Mouse (Mus musculus): ENCODE data around the gene Fras1. TPM values are rescaled to one million over a fixed set of nuclear protein-coding genes. Genes with fewer than 3 reads are reported as not detected.
A peak's percentile ranks its signal among the peaks of the same experiment; 100 is the strongest.

The Fras1 gene
- polyA plus RNA-seq, 1 experiment from 2014 or later = 71.3 TPM

DNA sequence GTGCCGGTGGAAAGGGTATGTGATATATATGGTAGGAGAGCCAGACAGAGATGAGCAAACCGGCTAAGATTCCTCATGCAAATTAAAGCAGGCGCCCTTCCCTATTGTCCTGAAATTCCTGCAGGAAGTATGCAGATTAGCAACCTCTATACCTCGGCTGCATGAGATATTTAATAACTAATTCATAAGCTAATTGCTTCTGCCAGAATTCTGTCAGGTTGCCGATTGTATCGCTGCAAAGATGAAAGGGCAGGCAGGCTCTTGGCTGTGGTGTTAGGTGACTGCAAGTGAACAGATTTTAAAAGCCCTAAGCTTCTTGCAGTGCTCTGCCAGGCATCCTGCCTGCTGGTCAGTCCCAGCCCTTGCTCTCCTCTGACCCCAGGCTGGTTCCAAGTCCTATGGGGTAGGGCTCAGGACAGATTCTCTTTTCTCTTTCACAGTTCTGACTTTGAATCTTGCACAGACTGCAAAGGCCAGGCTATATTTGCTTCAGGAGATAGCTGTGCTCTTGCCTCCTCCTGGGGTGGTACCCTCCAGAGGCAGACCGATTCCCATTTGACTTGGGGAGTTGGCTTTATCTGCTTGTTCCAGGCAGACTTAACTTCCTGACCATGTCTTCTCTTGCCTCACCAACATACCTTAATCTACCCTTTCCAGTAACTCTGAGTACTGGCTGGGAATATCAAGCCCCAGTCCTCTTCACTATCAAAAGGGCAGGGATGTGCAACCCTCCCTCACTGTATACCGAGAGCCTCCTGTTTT is 342.7 kb downstream of the Fras1 start:
- ATAC-seq (ENCODE audit: low FRiP score, low TSS enrichment) = no peak
- Histone ChIP-seq H3K4me1 (ENCODE audit: control insufficient read depth, insufficient read depth, low read length) (no peaks in the 10 kb centered on the region), H3K9ac (ENCODE audit: low read depth, low read length) (no peak overlapping the region), H3K27me3 (ENCODE audit: control insufficient read depth, insufficient read depth, low read length) (no peaks in the 10 kb centered on the region), H3K36me3 (ENCODE audit: control insufficient read depth, insufficient read depth, low read length) (peaks cover 29% of the 10 kb centered on the region; the same call in 1 of the 2 replicates), H3K27ac (ENCODE audit: low read depth, low read length) (no peak overlapping the region), H3K9me3 (ENCODE audit: control insufficient read depth, low read length) (no peaks in the 10 kb centered on the region), H3K4me2 (replicated peaks; ENCODE audit: low read depth, low read length) (no peak overlapping the region), H3K4me3 (ENCODE audit: low read length) (no peak overlapping the region)
- WGBS = 59% methylated on average over 8 of the region's 8 CpGs

DNA sequence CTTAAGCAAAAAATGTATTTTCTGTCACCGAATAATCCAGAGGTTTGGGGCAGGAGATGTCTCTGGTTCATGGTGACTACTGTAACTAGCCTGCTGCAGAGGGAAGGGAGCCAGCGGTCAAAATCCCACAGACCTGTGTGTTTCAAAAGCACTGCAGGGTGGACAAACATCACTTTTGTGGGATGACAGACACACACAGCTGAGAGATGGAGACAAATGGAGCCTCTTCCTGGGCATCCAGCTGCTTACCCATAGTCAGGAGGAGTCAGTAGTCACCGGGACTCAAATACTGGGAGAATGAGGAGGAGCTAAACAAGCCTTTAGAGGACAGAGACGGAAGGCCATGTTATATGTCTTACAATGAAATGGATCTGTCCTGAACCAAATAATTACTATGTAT is 343.9 kb downstream of the Fras1 start:
- Histone ChIP-seq H3K27ac (ENCODE audit: low read depth, low read length) (no peak overlapping the region), H3K4me1 (ENCODE audit: control insufficient read depth, insufficient read depth, low read length) (no peaks in the 10 kb centered on the region), H3K4me2 (replicated peaks; ENCODE audit: low read depth, low read length) (no peak overlapping the region), H3K9ac (ENCODE audit: low read depth, low read length) (no peak overlapping the region), H3K9me3 (ENCODE audit: control insufficient read depth, low read length) (no peaks in the 10 kb centered on the region), H3K27me3 (ENCODE audit: control insufficient read depth, insufficient read depth, low read length) (no peaks in the 10 kb centered on the region), H3K36me3 (ENCODE audit: control insufficient read depth, insufficient read depth, low read length) (peaks cover 21% of the 10 kb centered on the region; the same call in 1 of the 2 replicates), H3K4me3 (ENCODE audit: low read length) (no peak overlapping the region)
- ATAC-seq (ENCODE audit: low FRiP score, low TSS enrichment) = no peak
- WGBS = 89% methylated on average over 4 of the region's 4 CpGs

DNA sequence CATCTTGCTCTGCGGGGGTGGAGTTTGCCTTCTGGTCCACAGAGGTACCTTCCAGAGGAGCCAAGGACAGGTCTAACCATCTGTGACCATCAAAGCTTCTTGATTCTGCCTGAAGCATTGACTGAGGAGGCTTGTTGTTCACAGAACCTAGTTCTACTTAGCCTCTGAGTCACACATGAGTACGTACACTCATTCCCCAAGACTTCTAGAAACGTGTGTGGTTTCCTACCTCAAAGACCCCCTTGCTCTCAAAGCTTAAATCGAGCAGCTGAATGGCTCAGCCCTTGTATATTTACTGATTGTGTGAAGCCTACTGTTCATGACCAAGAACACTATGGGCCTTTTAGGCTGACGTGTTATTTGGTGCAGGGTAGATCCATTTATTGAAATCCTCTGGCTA is 344.8 kb downstream of the Fras1 start:
- Histone ChIP-seq H3K27ac (ENCODE audit: low read depth, low read length) (no peak overlapping the region), H3K36me3 (ENCODE audit: control insufficient read depth, insufficient read depth, low read length) (peaks cover 16% of the 10 kb centered on the region; the same call in 1 of the 2 replicates), H3K4me2 (replicated peaks; ENCODE audit: low read depth, low read length) (no peak overlapping the region), H3K4me3 (ENCODE audit: low read length) (no peak overlapping the region), H3K9ac (ENCODE audit: low read depth, low read length) (no peak overlapping the region), H3K4me1 (ENCODE audit: control insufficient read depth, insufficient read depth, low read length) (no peaks in the 10 kb centered on the region), H3K9me3 (ENCODE audit: control insufficient read depth, low read length) (no peaks in the 10 kb centered on the region), H3K27me3 (ENCODE audit: control insufficient read depth, insufficient read depth, low read length) (no peaks in the 10 kb centered on the region)
- no peak for ATAC-seq (ENCODE audit: low FRiP score, low TSS enrichment)
- WGBS = 90% methylated on average over 5 of the region's 5 CpGs

DNA sequence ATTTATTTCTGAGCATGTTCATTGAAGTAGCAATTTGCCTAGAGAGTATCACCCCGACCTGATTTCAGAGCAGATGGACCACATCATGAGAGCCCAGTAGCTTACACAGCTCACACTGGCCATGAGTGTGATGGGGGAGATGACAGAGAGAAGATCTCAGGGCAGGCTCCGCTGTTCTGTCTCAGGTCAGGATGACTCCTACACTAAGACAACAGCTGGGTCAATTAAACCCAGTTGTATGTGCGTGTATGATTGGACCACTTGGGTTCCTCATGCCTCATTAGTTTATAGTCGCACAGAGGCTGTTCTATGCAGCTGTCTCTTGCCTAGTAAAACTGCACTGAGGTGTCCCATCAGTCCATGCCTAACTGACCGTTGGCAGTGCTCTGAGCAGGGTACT is 345.5 kb downstream of the Fras1 start:
- H3K4me3 ChIP-seq (ENCODE audit: low read length) = no peak overlapping the region
- peaks cover 16% of the 10 kb centered on the region; the same call in 1 of the 2 replicates for H3K36me3 ChIP-seq (ENCODE audit: control insufficient read depth, insufficient read depth, low read length)
- H3K4me1 ChIP-seq (ENCODE audit: control insufficient read depth, insufficient read depth, low read length) = no peaks in the 10 kb centered on the region
- no peaks in the 10 kb centered on the region for H3K27me3 ChIP-seq (ENCODE audit: control insufficient read depth, insufficient read depth, low read length)
- no peak overlapping the region for H3K9ac ChIP-seq (ENCODE audit: low read depth, low read length)
- no peak overlapping the region for H3K27ac ChIP-seq (ENCODE audit: low read depth, low read length)
- WGBS = 44% methylated on average over 5 of the region's 5 CpGs
- peak; percentile 86 for ATAC-seq (ENCODE audit: low FRiP score, low TSS enrichment)
- no peaks in the 10 kb centered on the region for H3K9me3 ChIP-seq (ENCODE audit: control insufficient read depth, low read length)
- H3K4me2 ChIP-seq (replicated peaks; ENCODE audit: low read depth, low read length) = no peak overlapping the region

DNA sequence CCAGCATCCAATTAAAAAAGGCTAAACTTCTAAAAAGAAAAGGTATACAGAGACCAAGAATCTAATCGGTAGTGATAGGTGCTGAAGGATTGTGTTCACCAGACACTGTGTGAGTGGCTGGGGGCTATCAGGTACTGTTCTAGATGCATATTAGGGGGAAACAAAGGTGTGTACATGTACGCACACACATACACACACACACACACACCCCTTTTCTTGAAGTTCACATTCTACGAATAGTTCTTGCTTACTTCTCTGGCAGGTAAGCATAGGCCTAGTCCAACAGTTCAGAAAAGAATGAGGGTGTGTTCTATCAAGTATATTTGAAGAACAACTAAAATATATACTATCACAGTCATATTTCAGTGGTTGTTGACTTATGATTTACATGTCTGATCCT is 348.9 kb downstream of the Fras1 start:
- no peak for ATAC-seq (ENCODE audit: low FRiP score, low TSS enrichment)
- WGBS = 77% methylated on average over 3 of the region's 3 CpGs

DNA sequence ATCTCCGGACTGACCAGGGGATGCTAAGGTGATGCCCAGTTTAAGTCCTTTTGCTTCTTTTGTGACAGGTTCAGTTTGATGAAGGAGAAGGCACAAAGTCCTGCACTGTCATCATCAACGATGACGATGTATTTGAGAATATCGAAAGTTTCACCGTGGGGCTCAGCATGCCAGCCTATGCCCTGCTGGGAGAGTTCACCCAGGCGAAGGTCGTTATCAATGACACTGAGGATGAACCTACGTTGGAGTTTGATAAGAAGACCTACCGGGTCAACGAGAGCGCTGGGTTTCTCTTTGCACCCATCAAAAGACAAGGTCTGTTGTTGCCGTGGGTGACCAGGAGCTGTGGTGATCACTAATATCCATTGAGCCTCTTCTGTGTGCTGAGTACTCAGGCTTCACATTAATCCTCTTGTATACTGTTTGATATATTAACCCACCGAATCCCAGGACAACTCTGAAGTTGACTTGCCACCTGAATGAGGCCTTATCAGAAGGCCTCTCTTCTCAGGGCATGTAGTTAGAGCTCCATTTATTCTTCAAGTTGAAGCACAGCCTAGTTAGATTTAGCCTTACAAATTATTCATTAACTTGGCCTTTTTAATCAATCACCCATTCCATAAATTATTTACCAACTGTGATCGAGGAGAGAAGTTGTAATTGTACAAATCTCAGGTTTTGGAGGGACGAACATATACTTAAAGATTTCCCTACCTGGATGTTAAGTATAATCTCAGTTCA is 365.6 kb downstream of the Fras1 start:
- Histone ChIP-seq H3K36me3 (ENCODE audit: control insufficient read depth, insufficient read depth, low read length) (peaks cover 16% of the 10 kb centered on the region), H3K27ac (ENCODE audit: low read depth, low read length) (peak overlapping the region; percentile 47; the same call in 1 of the 2 replicates)
- ATAC-seq (ENCODE audit: low FRiP score, low TSS enrichment) = peak; percentile 59; the same call in 1 of the 2 replicates

More for the DNA sequence above, 348.9 kb downstream of the Fras1 start:
- Histone ChIP-seq H3K4me3 (ENCODE audit: low read length) (no peak overlapping the region), H3K4me2 (replicated peaks; ENCODE audit: low read depth, low read length) (no peak overlapping the region), H3K27ac (ENCODE audit: low read depth, low read length) (no peak overlapping the region), H3K27me3 (ENCODE audit: control insufficient read depth, insufficient read depth, low read length) (no peaks in the 10 kb centered on the region), H3K4me1 (ENCODE audit: control insufficient read depth, insufficient read depth, low read length) (no peaks in the 10 kb centered on the region), H3K9ac (ENCODE audit: low read depth, low read length) (no peak overlapping the region), H3K9me3 (ENCODE audit: control insufficient read depth, low read length) (no peaks in the 10 kb centered on the region), H3K36me3 (ENCODE audit: control insufficient read depth, insufficient read depth, low read length) (peaks cover 12% of the 10 kb centered on the region; the same call in 1 of the 2 replicates)

DNA sequence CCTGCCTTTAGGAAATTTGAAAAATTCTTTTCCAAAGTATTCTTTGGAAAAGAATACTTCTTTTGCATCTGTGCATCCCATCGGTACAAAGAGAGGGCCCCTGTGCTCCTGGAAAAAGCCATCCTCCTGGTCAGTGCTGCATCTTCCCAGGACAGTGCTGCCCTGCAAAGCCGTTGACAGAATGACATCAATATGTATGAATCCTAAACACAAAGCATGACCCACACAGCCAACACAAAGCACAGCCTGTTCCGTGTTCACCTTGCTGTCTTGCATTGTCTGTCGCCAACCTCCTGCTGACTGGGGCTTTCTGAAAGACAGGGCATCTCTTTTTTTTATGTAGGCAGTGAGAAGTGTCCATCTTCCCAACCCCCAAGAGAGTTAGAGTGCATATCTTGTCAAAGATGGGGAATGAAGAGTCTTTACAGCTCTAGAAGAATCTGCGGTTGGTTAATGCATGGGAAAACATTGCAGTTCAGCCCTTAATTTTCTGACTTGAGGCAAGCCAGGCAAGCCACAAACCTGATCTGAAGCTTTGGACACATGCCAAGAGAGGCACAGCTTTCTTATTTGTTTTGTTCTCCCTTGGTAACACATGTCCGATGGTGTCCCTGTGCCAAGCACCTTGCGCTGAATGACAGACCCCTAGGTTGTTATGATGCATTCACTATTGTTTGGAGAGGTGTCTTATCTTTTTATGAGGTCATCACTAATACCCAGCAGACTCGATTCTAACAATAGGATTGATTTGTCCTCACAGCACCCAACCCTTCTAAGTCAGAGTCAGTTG is 373.6 kb downstream of the Fras1 start:
- no peaks in the 10 kb centered on the region for H3K9me3 ChIP-seq (ENCODE audit: control insufficient read depth, low read length)
- 89% methylated on average over 8 of the region's 8 CpGs for WGBS
- peaks cover 19% of the 10 kb centered on the region for H3K36me3 ChIP-seq (ENCODE audit: control insufficient read depth, insufficient read depth, low read length)
- H3K9ac ChIP-seq (ENCODE audit: low read depth, low read length) = no peak overlapping the region
- no peak overlapping the region for H3K27ac ChIP-seq (ENCODE audit: low read depth, low read length)
- no peak overlapping the region for H3K4me3 ChIP-seq (ENCODE audit: low read length)
- no peaks in the 10 kb centered on the region for H3K4me1 ChIP-seq (ENCODE audit: control insufficient read depth, insufficient read depth, low read length)
- ATAC-seq (ENCODE audit: low FRiP score, low TSS enrichment) = no peak
- no peaks in the 10 kb centered on the region for H3K27me3 ChIP-seq (ENCODE audit: control insufficient read depth, insufficient read depth, low read length)
- H3K4me2 ChIP-seq (replicated peaks; ENCODE audit: low read depth, low read length) = no peak overlapping the region

More for the DNA sequence above, 365.6 kb downstream of the Fras1 start:
- Histone ChIP-seq H3K27me3 (ENCODE audit: control insufficient read depth, insufficient read depth, low read length) (no peaks in the 10 kb centered on the region), H3K9ac (ENCODE audit: low read depth, low read length) (no peak overlapping the region), H3K4me2 (replicated peaks; ENCODE audit: low read depth, low read length) (no peak overlapping the region), H3K4me1 (ENCODE audit: control insufficient read depth, insufficient read depth, low read length) (no peaks in the 10 kb centered on the region), H3K9me3 (ENCODE audit: control insufficient read depth, low read length) (no peaks in the 10 kb centered on the region), H3K4me3 (ENCODE audit: low read length) (no peak overlapping the region)
- WGBS = 82% methylated on average over 15 of the region's 15 CpGs

DNA sequence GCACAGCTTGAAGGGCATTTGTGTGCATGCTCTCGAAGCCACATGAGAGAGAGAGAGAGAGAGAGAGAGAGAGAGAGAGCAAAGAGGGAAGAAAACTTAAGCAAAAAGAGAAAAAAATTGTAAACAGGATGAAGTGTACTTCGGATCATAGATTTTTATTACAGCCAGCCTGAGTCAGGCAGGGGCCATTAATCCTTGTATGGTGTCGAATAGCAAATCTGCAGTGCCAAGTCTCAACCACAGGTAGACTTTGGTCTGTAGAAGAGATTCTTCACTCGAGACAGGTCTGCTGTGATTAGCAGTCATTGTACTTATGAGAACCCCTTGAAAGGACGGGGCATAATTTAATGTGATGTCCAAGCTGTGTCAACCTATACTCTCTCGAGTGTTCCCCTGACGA is 383.9 kb downstream of the Fras1 start:
- 39% methylated on average over 7 of the region's 7 CpGs for WGBS
- Histone ChIP-seq H3K27me3 (ENCODE audit: control insufficient read depth, insufficient read depth, low read length) (no peaks in the 10 kb centered on the region), H3K36me3 (ENCODE audit: control insufficient read depth, insufficient read depth, low read length) (peaks cover 13% of the 10 kb centered on the region; the same call in 1 of the 2 replicates), H3K4me2 (replicated peaks; ENCODE audit: low read depth, low read length) (no peak overlapping the region), H3K4me3 (ENCODE audit: low read length) (no peak overlapping the region), H3K9me3 (ENCODE audit: control insufficient read depth, low read length) (no peaks in the 10 kb centered on the region), H3K9ac (ENCODE audit: low read depth, low read length) (no peak overlapping the region), H3K27ac (ENCODE audit: low read depth, low read length) (no peak overlapping the region), H3K4me1 (ENCODE audit: control insufficient read depth, insufficient read depth, low read length) (no peaks in the 10 kb centered on the region)
- ATAC-seq (ENCODE audit: low FRiP score, low TSS enrichment) = peak; percentile 84
